Mouse (Mus musculus): ENCODE measurements around the gene Kcnn3. TPM values are rescaled to one million over a fixed set of nuclear protein-coding genes. Genes with fewer than 3 reads are reported as not detected.

The Kcnn3 gene
- polyA plus RNA-seq, 1 experiment from 2014 or later = 3.0 TPM

- Histone ChIP-seq H3K27me3 (no peaks in the 10 kb centered on the region), H3K4me2 (replicated peaks) (no peak overlapping the region), H3K4me1 (peaks cover 55% of the 10 kb centered on the region), H3K4me3 (no peak overlapping the region), H3K9ac (replicated peaks) (no peak overlapping the region), H3K27ac (replicated peaks) (peak overlapping the region; percentile 43), H3K9me3 (no peaks in the 10 kb centered on the region), H3K36me3 (no peaks in the 10 kb centered on the region)
- WGBS = 66% methylated on average over 5 of the region's 5 CpGs
- ATAC-seq (ENCODE audit: low FRiP score, low read depth) = no peak
Observed at GRCm38 (mm10) chr3:89624814-89625445, 105.0 kb downstream of the Kcnn3 start.

DNA sequence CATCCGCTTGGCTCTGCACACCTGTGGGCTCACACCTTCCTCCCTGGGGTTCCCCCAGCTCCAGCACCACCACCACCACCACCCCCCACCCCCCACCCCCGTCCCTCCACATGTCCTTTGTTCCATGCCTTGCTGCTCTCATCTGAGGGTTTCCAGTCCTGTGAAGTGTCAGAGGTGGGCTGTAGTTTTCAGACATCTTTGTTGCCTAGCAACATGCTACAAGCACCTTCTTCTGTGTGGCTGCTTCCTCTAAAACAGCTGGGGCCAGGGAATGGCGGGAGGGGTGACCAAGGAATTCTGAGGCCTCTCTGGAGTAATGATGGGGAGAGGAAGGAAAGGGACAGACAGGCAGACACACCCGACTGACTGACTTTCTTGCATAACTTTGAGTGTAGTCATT, 106.6 kb downstream of the Kcnn3 start:
- no peak overlapping the region for H3K9ac ChIP-seq (replicated peaks)
- no peaks in the 10 kb centered on the region for H3K36me3 ChIP-seq
- H3K4me3 ChIP-seq = no peak overlapping the region
- H3K4me2 ChIP-seq (replicated peaks) = no peak overlapping the region
- no peaks in the 10 kb centered on the region for H3K9me3 ChIP-seq
- H3K27ac ChIP-seq (replicated peaks) = peak overlapping the region; percentile 15; the same call in 1 of the 2 replicates
- peaks cover 55% of the 10 kb centered on the region for H3K4me1 ChIP-seq
- no peaks in the 10 kb centered on the region for H3K27me3 ChIP-seq
- ATAC-seq (ENCODE audit: low FRiP score, low read depth) = no peak
- 55% methylated on average over 4 of the region's 4 CpGs for WGBS

- Histone ChIP-seq H3K36me3 (no peaks in the 10 kb centered on the region), H3K4me1 (peaks cover 31% of the 10 kb centered on the region), H3K9me3 (no peaks in the 10 kb centered on the region), H3K4me3 (no peak overlapping the region), H3K27me3 (0 out of 2 replicates have a peak, but pooled peaks cover 2% of the 10 kb centered on the region), H3K27ac (replicated peaks) (no peak overlapping the region), H3K9ac (replicated peaks) (no peak overlapping the region), H3K4me2 (replicated peaks) (no peak overlapping the region)
- WGBS = 78% methylated on average over 3 of the region's 3 CpGs
- no peak for ATAC-seq (ENCODE audit: low FRiP score, low read depth)
Observed at GRCm38 (mm10) chr3:89629811-89630210, 109.8 kb downstream of the Kcnn3 start.

GRCm38 (mm10) chr3:89631750-89632149, 111.8 kb downstream of the Kcnn3 start:
- Histone ChIP-seq H3K4me3 (no peak overlapping the region), H3K9me3 (no peaks in the 10 kb centered on the region), H3K4me2 (replicated peaks) (no peak overlapping the region), H3K9ac (replicated peaks) (no peak overlapping the region), H3K36me3 (no peaks in the 10 kb centered on the region), H3K27me3 (0 out of 2 replicates have a peak, but pooled peaks cover 2% of the 10 kb centered on the region), H3K4me1 (peaks cover 12% of the 10 kb centered on the region), H3K27ac (replicated peaks) (no peak overlapping the region)
- 85% methylated on average over 5 of the region's 5 CpGs for WGBS
- no peak for ATAC-seq (ENCODE audit: low FRiP score, low read depth)

- 88% methylated on average over 6 of the region's 6 CpGs for WGBS
- H3K9ac ChIP-seq (replicated peaks) = no peak overlapping the region
- no peaks in the 10 kb centered on the region for H3K36me3 ChIP-seq
- H3K27ac ChIP-seq (replicated peaks) = no peak overlapping the region
- ATAC-seq (ENCODE audit: low FRiP score, low read depth) = no peak
- no peak overlapping the region for H3K4me3 ChIP-seq
- 0 out of 2 replicates have a peak, but pooled peaks cover 2% of the 10 kb centered on the region for H3K27me3 ChIP-seq
- peaks cover 4% of the 10 kb centered on the region; the same call in 1 of the 2 replicates for H3K4me1 ChIP-seq
- no peak overlapping the region for H3K4me2 ChIP-seq (replicated peaks)
- H3K9me3 ChIP-seq = no peaks in the 10 kb centered on the region
Observed at GRCm38 (mm10) chr3:89633531-89633930, 113.6 kb downstream of the Kcnn3 start.

DNA sequence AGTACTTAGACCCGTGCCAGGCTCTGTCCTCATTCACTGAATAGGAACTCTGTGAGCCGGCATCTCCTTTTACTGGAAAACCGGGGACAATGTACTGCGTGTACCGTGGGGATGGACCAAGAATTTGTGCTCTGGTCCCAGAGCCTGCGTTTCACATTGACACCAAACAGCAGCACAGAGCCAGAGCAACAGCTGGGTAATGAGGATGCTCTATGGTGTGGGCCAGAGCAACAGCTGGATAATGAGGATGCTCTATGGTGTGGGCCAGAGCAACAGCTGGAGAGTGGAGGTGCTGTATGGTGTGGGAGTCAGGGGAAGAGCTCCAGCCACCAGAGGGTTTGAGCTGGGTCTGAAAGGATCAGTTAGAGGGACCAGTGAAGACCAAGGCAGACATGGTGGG, 114.0 kb downstream of the Kcnn3 start:
- no peak overlapping the region for H3K4me3 ChIP-seq
- no peaks in the 10 kb centered on the region for H3K9me3 ChIP-seq
- no peak for ATAC-seq (ENCODE audit: low FRiP score, low read depth)
- no peak overlapping the region for H3K9ac ChIP-seq (replicated peaks)
- no peak overlapping the region for H3K27ac ChIP-seq (replicated peaks)
- no peaks in the 10 kb centered on the region for H3K36me3 ChIP-seq
- H3K4me2 ChIP-seq (replicated peaks) = no peak overlapping the region
- WGBS = 93% methylated on average over 6 of the region's 6 CpGs
- H3K27me3 ChIP-seq = 0 out of 2 replicates have a peak, but pooled peaks cover 2% of the 10 kb centered on the region
- peaks cover 3% of the 10 kb centered on the region; the same call in 1 of the 2 replicates for H3K4me1 ChIP-seq

DNA sequence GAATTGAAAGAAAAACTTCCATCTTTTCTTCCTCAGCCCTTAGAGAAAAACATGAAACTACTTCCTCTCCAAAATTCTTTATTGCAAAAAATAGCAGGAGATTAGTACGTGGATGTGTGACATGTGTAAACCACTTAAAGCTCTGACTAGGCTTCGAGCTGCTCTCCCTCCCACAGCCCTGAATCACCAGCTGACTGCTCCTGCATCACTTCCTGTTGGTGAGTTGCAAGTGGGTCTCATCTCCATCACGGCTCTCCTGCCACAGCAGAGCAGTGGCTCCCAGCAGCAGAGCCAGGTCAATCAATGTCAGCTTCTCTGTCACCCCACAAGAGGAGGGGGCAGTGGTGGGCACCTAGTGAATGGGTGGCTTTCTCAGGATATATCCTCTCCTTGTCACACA, 120.8 kb downstream of the Kcnn3 start:
- Histone ChIP-seq H3K4me2 (replicated peaks) (no peak overlapping the region), H3K36me3 (no peaks in the 10 kb centered on the region), H3K4me1 (peaks cover 14% of the 10 kb centered on the region; the same call in 1 of the 2 replicates), H3K27me3 (peaks cover 4% of the 10 kb centered on the region; the same call in 1 of the 2 replicates), H3K9ac (replicated peaks) (no peak overlapping the region), H3K9me3 (no peaks in the 10 kb centered on the region), H3K27ac (replicated peaks) (no peak overlapping the region), H3K4me3 (no peak overlapping the region)
- WGBS = 55% methylated on average over 3 of the region's 3 CpGs
- ATAC-seq (ENCODE audit: low FRiP score, low read depth) = no peak

GRCm38 (mm10) chr3:89643391-89643790, 123.4 kb downstream of the Kcnn3 start:
- H3K9ac ChIP-seq (replicated peaks) = no peak overlapping the region
- H3K36me3 ChIP-seq = no peaks in the 10 kb centered on the region
- ATAC-seq (ENCODE audit: low FRiP score, low read depth) = no peak
- WGBS = 73% methylated on average over 8 of the region's 8 CpGs
- H3K9me3 ChIP-seq = no peaks in the 10 kb centered on the region
- no peak overlapping the region for H3K4me3 ChIP-seq
- H3K4me2 ChIP-seq (replicated peaks) = no peak overlapping the region
- H3K27ac ChIP-seq (replicated peaks) = no peak overlapping the region
- peaks cover 4% of the 10 kb centered on the region; the same call in 1 of the 2 replicates for H3K27me3 ChIP-seq
- H3K4me1 ChIP-seq = peaks cover 40% of the 10 kb centered on the region

- H3K9me3 ChIP-seq = no peaks in the 10 kb centered on the region
- H3K4me2 ChIP-seq (replicated peaks) = no peak overlapping the region
- H3K27ac ChIP-seq (replicated peaks) = peak overlapping the region; percentile 86
- no peaks in the 10 kb centered on the region for H3K36me3 ChIP-seq
- peaks cover 48% of the 10 kb centered on the region for H3K4me1 ChIP-seq
- no peak overlapping the region for H3K4me3 ChIP-seq
- no peak; the same call in 1 of the 2 replicates for ATAC-seq (ENCODE audit: low FRiP score, low read depth)
- 62% methylated on average over 5 of the region's 5 CpGs for WGBS
- no peak overlapping the region for H3K9ac ChIP-seq (replicated peaks)
- peaks cover 4% of the 10 kb centered on the region; the same call in 1 of the 2 replicates for H3K27me3 ChIP-seq
Observed at GRCm38 (mm10) chr3:89646813-89647255, 126.9 kb downstream of the Kcnn3 start.

DNA sequence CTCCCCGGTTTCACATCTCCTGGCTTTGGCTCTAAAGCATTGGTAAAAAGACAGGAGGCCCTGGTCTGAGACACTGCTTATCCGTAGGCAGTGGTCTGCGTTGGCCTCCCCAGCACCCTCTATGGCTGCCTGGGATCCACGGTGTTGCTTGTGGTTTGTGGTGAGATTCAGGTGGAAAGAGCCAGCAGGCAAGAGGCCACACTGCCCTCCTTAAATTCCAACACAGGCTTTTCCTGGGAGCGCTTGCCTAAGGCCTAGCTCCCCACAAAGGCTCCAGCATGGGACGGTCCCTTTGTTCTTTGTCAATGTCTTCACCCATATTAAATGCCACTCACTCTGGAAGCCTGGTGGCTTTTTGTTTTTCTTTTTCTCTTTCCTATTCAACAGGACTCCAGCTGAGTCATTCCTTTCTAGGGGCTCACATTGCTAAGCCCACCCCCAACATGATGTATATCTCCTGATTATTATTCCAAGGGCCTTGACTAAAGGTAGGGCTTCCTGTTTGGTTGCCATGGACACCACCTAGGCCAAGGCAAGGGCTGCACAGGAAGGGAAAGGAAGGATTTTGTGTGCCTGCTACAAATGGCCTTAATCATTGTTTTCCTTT, 127.4 kb downstream of the Kcnn3 start:
- Histone ChIP-seq H3K36me3 (no peaks in the 10 kb centered on the region), H3K4me1 (peaks cover 48% of the 10 kb centered on the region), H3K4me2 (replicated peaks) (no peak overlapping the region), H3K4me3 (no peak overlapping the region), H3K9me3 (no peaks in the 10 kb centered on the region), H3K27ac (replicated peaks) (peak overlapping the region; percentile 86), H3K9ac (replicated peaks) (no peak overlapping the region), H3K27me3 (peaks cover 3% of the 10 kb centered on the region; the same call in 1 of the 2 replicates)
- peak; percentile 89 for ATAC-seq (ENCODE audit: low FRiP score, low read depth)
- 26% methylated on average over 6 of the region's 6 CpGs for WGBS

GRCm38 (mm10) chr3:89649890-89650289, 129.9 kb downstream of the Kcnn3 start:
- H3K4me2 ChIP-seq (replicated peaks) = no peak overlapping the region
- H3K4me3 ChIP-seq = no peak overlapping the region
- peaks cover 60% of the 10 kb centered on the region for H3K4me1 ChIP-seq
- H3K36me3 ChIP-seq = no peaks in the 10 kb centered on the region
- H3K9me3 ChIP-seq = no peaks in the 10 kb centered on the region
- no peaks in the 10 kb centered on the region for H3K27me3 ChIP-seq
- H3K9ac ChIP-seq (replicated peaks) = no peak overlapping the region
- no peak for ATAC-seq (ENCODE audit: low FRiP score, low read depth)
- no peak overlapping the region for H3K27ac ChIP-seq (replicated peaks)
- WGBS = 74% methylated on average over 7 of the region's 7 CpGs

- 0 out of 2 replicates have a peak, but pooled peaks have one; percentile 38 for ATAC-seq (ENCODE audit: low FRiP score, low read depth)
- Histone ChIP-seq H3K9ac (replicated peaks) (no peak overlapping the region; the same call in 1 of the 2 replicates), H3K36me3 (no peaks in the 10 kb centered on the region), H3K4me1 (peaks cover 31% of the 10 kb centered on the region), H3K27me3 (no peaks in the 10 kb centered on the region), H3K4me2 (replicated peaks) (no peak overlapping the region), H3K27ac (replicated peaks) (peak overlapping the region; percentile 71), H3K4me3 (no peak overlapping the region), H3K9me3 (no peaks in the 10 kb centered on the region)
- WGBS = 50% methylated on average over 12 of the region's 12 CpGs
Observed at GRCm38 (mm10) chr3:89653231-89653954, 133.4 kb downstream of the Kcnn3 start.

Data from midbrain, embryonic 12.5 days (tissue).